Comparison of ENCODE assay signal across 13 mouse cellular contexts in genomic region chr2:174658229-174658844, GRCm38 (mm10). TPM values are rescaled to one million over a fixed set of nuclear protein-coding genes. Genes with fewer than 3 reads are reported as not detected.
A peak's percentile ranks its signal among the peaks of the same experiment; 100 is the strongest.
DNase-seq lines count a peak whose midpoint lies in the region; ATAC-seq lines count a peak whose summit lies in the region.
"Had no signal": no experiment of that assay in that cellular context is flagged by ENCODE, and none has a peak within 500 bp of the region (broad histone marks: within the 10 kb centered on the region; RNA-seq: fewer than 3 reads in every experiment).

No protein-coding gene starts in this region.

- peak; percentile 38; the same call in 1 of the 2 replicates for ATAC-seq in neutrophil, adult 5-6 weeks (ENCODE audit: extremely low read depth, insufficient number of reproducible peaks, low FRiP score, poor library complexity, severe bottlenecking)

- peak; percentile 45 for DNase-seq in adrenal gland, adult 2 months
- DNase-seq in adrenal gland, adult 8-10 months, result no peak
- DNase-seq in B cell, adult 2 months, result peak; percentile 73
- peak; percentile 11 for DNase-seq in c-Kit-positive CD71-positive TER-119-positive erythroid progenitor cells, embryonic 14.5 days (ENCODE audit: low spot score)
- DNase-seq in yolk sac, embryonic 10.5 days (ENCODE audit: low spot score), result no peak
- no peak for DNase-seq in embryo, embryonic 10.5 days (ENCODE audit: low spot score)
- no peak for DNase-seq in gastrocnemius, postnatal 4 days (ENCODE audit: low spot score in 2 of 2)
- DNase-seq: cerebellum, adult 8-10 months had no signal

RNA-seq across cellular contexts. Expression of gene Zfp831, which starts 15.0 kb away (rescaled TPM):
- under 1 TPM; 0.10 to 0.12 TPM for total RNA-seq in adrenal gland, adult 2 months (2021)
- 0.03 TPM in 2 replicates for polyA plus RNA-seq in adrenal gland, adult 2 months (2012; rRNA removed)
- total RNA-seq in adrenal gland, adult 8-10 months (2022), result under 1 TPM; 0.07 to 0.27 (median 0.14) TPM
- 55.4 and 55.9 TPM in 2 replicates for total RNA-seq in neutrophil, adult 5-6 weeks (2017)
- under 1 TPM; 0.08 to 0.10 TPM for total RNA-seq in gastrocnemius, postnatal 4 days (2021)
- polyA plus RNA-seq: heart, embryonic 11.5 days; intestine, embryonic 14.5 days; midbrain, embryonic 10.5 days; neural tube, embryonic 14.5 days had no signal

Comparison
In these comparisons a context has a peak if more than half of its experiments do, and no peak if none do; other contexts are left out.
1. DNase-seq: peak in adrenal gland, adult 2 months (single experiment), B cell, adult 2 months (2 of 2) and c-Kit-positive CD71-positive TER-119-positive erythroid progenitor cells, embryonic 14.5 days (single experiment); none in adrenal gland, adult 8-10 months (single experiment), yolk sac, embryonic 10.5 days (single experiment), embryo, embryonic 10.5 days (single experiment) and gastrocnemius, postnatal 4 days (0 of 2).
2. RNA of gene Zfp831, which starts 15.0 kb away (total RNA-seq): 55.4 to 55.9 TPM in neutrophil, adult 5-6 weeks; 0.07 to 0.27 TPM in adrenal gland, adult 8-10 months, 0.10 to 0.12 TPM in adrenal gland, adult 2 months and 0.08 to 0.10 TPM in gastrocnemius, postnatal 4 days; every median in the first group is over 10 times any median in the second.